Mouse (Mus musculus) spleen, postnatal 14 days (tissue): Measurements from ENCODE around the gene Eps8l1.
"Not testable (repeated sequence)": the region's sequence is repeated elsewhere in the genome, so short reads cannot be mapped to it uniquely, and the experiment has no call there.

Experiments used
- DNase-seq, 2 experiments: peaks; one replicate each; pipeline ENCODE4 v3.0.0; 2021 to 2022; ENCODE audit warnings: low spot score in 2 of 2

Gene Eps8l1

GRCm38 (mm10) chr7:4460576-4461434 lies at the start of gene Eps8l1:
Eps8l1 (plus strand) TSS chr7:4460674.
- DNase-seq, result no peak

GRCm38 (mm10) chr7:4412406-4412805 lies 48.1 kb upstream of the Eps8l1 start:
- not testable (repeated sequence) for DNase-seq

GRCm38 (mm10) chr7:4419681-4420080 lies 40.8 kb upstream of the Eps8l1 start:
- no peak for DNase-seq

GRCm38 (mm10) chr7:4420230-4420629 lies 40.2 kb upstream of the Eps8l1 start:
- DNase-seq, result no peak

GRCm38 (mm10) chr7:4427161-4427912 lies 33.1 kb upstream of the Eps8l1 start:
- DNase-seq, result peak; percentile 61 to 82

- no peak for DNase-seq
Observed at GRCm38 (mm10) chr7:4430246-4430844, 30.1 kb upstream of the Eps8l1 start.

GRCm38 (mm10) chr7:4431548-4431947 lies 28.9 kb upstream of the Eps8l1 start:
- peak; percentile 46 to 72 for DNase-seq

- no peak for DNase-seq
Observed at GRCm38 (mm10) chr7:4432026-4432425, 28.4 kb upstream of the Eps8l1 start.

GRCm38 (mm10) chr7:4437721-4438120 lies 22.8 kb upstream of the Eps8l1 start:
- DNase-seq, result no peak

GRCm38 (mm10) chr7:4440549-4440948 lies 19.9 kb upstream of the Eps8l1 start:
- DNase-seq, result no peak

- DNase-seq, result peak; percentile 44 to 67
Observed at GRCm38 (mm10) chr7:4445216-4445791, 15.2 kb upstream of the Eps8l1 start, which contains the start of gene Rdh13. Rdh13 (minus strand) TSS chr7:4445649.

- DNase-seq, result no peak
Observed at GRCm38 (mm10) chr7:4447138-4447537, 13.3 kb upstream of the Eps8l1 start.

- no peak for DNase-seq
Observed at GRCm38 (mm10) chr7:4448439-4448838, 12.0 kb upstream of the Eps8l1 start.

GRCm38 (mm10) chr7:4449211-4449610 lies 11.3 kb upstream of the Eps8l1 start:
- no peak for DNase-seq

GRCm38 (mm10) chr7:4452644-4453043 lies 7.8 kb upstream of the Eps8l1 start:
- DNase-seq, result no peak

- no peak for DNase-seq
Observed at GRCm38 (mm10) chr7:4464194-4464824, 3.8 kb downstream of the Eps8l1 start.

- no peak for DNase-seq
Observed at GRCm38 (mm10) chr7:4467801-4468200, 7.3 kb downstream of the Eps8l1 start.

- DNase-seq, result no peak
Observed at GRCm38 (mm10) chr7:4470275-4471178, 10.1 kb downstream of the Eps8l1 start.

GRCm38 (mm10) chr7:4471179-4471555 lies 10.7 kb downstream of the Eps8l1 start:
- DNase-seq, result peak in 1 of 2 experiments; percentile 24

GRCm38 (mm10) chr7:4473940-4474339 lies 13.5 kb downstream of the Eps8l1 start:
- DNase-seq, result no peak
